In genomic region chr3:33440905-33441304, GRCm38 (mm10) we compare ENCODE assay signal across 22 mouse cellular contexts.
DNase-seq lines count a peak whose midpoint lies in the region; ATAC-seq and TF ChIP-seq lines count a peak whose summit lies in the region.
"Had no signal": no experiment of that assay in that cellular context is flagged by ENCODE, and none has a peak within 500 bp of the region (broad histone marks: within the 10 kb centered on the region; RNA-seq: fewer than 3 reads in every experiment).

No protein-coding gene starts in this region.

- no peaks in the 10 kb centered on the region for H3K27me3 ChIP-seq in hindbrain, embryonic 14.5 days (ENCODE audit: control insufficient read depth, insufficient read depth, low read length)
- H3K27me3 ChIP-seq in hindbrain, embryonic 12.5 days, result no peaks in the 10 kb centered on the region
- H3K27me3 ChIP-seq in midbrain, embryonic 11.5 days (ENCODE audit: control insufficient read depth, insufficient read depth, low read length), result no peaks in the 10 kb centered on the region
- no peaks in the 10 kb centered on the region for H3K27me3 ChIP-seq in midbrain, embryonic 13.5 days
- H3K27me3 ChIP-seq in forebrain, embryonic 15.5 days, result no peaks in the 10 kb centered on the region
- no peaks in the 10 kb centered on the region for H3K27me3 ChIP-seq in forebrain, postnatal 0 days (ENCODE audit: insufficient read depth, low read length)
- H3K27me3 ChIP-seq: embryonic facial prominence, embryonic 15.5 days; hindbrain, embryonic 15.5 days had no signal

- H3K27ac ChIP-seq in hindbrain, embryonic 14.5 days, result no peak overlapping the region
- H3K27ac ChIP-seq in hindbrain, embryonic 12.5 days, result no peak overlapping the region
- H3K27ac ChIP-seq in midbrain, embryonic 11.5 days (ENCODE audit: low read depth, low read length), result no peak overlapping the region
- no peak overlapping the region for H3K27ac ChIP-seq in midbrain, embryonic 13.5 days
- H3K27ac ChIP-seq in forebrain, embryonic 15.5 days (replicated peaks), result no peak overlapping the region
- no peak overlapping the region for H3K27ac ChIP-seq in forebrain, postnatal 0 days (ENCODE audit: low read depth, low read length)
- H3K27ac ChIP-seq: embryonic facial prominence, embryonic 15.5 days; heart, embryonic 10.5 days; hindbrain, embryonic 15.5 days had no signal

- no peak overlapping the region for H3K4me3 ChIP-seq in hindbrain, embryonic 14.5 days (replicated peaks; ENCODE audit: low read length)
- no peak overlapping the region for H3K4me3 ChIP-seq in hindbrain, embryonic 12.5 days
- no peak overlapping the region for H3K4me3 ChIP-seq in midbrain, embryonic 11.5 days (ENCODE audit: low read depth, low read length)
- H3K4me3 ChIP-seq in midbrain, embryonic 13.5 days (replicated peaks), result no peak overlapping the region
- no peak overlapping the region for H3K4me3 ChIP-seq in forebrain, embryonic 15.5 days
- no peak overlapping the region for H3K4me3 ChIP-seq in forebrain, postnatal 0 days (ENCODE audit: low read depth, low read length)
- H3K4me3 ChIP-seq: embryonic facial prominence, embryonic 15.5 days; erythroblast, embryonic 14.5 days; heart, embryonic 10.5 days; hindbrain, embryonic 15.5 days had no signal

- no peak overlapping the region for H3K9ac ChIP-seq in hindbrain, embryonic 14.5 days
- H3K9ac ChIP-seq in hindbrain, embryonic 12.5 days, result no peak overlapping the region
- no peak overlapping the region for H3K9ac ChIP-seq in midbrain, embryonic 11.5 days (ENCODE audit: low read length)
- H3K9ac ChIP-seq in midbrain, embryonic 13.5 days (replicated peaks), result no peak overlapping the region
- no peak overlapping the region for H3K9ac ChIP-seq in forebrain, embryonic 15.5 days (replicated peaks)
- no peak overlapping the region for H3K9ac ChIP-seq in forebrain, postnatal 0 days
- H3K9ac ChIP-seq: embryonic facial prominence, embryonic 15.5 days; hindbrain, embryonic 15.5 days had no signal

- no peaks in the 10 kb centered on the region for H3K4me1 ChIP-seq in hindbrain, embryonic 14.5 days (replicated peaks; ENCODE audit: control insufficient read depth, insufficient read depth, low read length)
- no peaks in the 10 kb centered on the region for H3K4me1 ChIP-seq in hindbrain, embryonic 12.5 days
- H3K4me1 ChIP-seq in midbrain, embryonic 11.5 days (ENCODE audit: control insufficient read depth, insufficient read depth, low read length), result peaks cover 3% of the 10 kb centered on the region
- peaks cover 7% of the 10 kb centered on the region; the same call in 1 of the 2 replicates for H3K4me1 ChIP-seq in midbrain, embryonic 13.5 days (replicated peaks)
- no peaks in the 10 kb centered on the region for H3K4me1 ChIP-seq in forebrain, embryonic 15.5 days
- no peaks in the 10 kb centered on the region for H3K4me1 ChIP-seq in forebrain, postnatal 0 days (ENCODE audit: insufficient read depth)
- H3K4me1 ChIP-seq: embryonic facial prominence, embryonic 15.5 days; heart, embryonic 10.5 days; hindbrain, embryonic 15.5 days had no signal

- DNase-seq in hindbrain, embryonic 14.5 days (ENCODE audit: low spot score), result no peak
- peak; percentile 70 for DNase-seq in midbrain, embryonic 11.5 days (ENCODE audit: low spot score, missing footprints)
- no peak for DNase-seq in forebrain, postnatal 0 days
- DNase-seq in right cerebral cortex, postnatal 10 days (ENCODE audit: low spot score in 2 of 2), result no peak
- DNase-seq in embryo, embryonic 11 days, result no peak
- DNase-seq: adrenal gland, adult 2 months; adrenal gland, postnatal 25 days; cerebellum, adult 18-20 months; cerebellum, adult 9-11 months; cerebellum, postnatal 36 days; gastrocnemius, postnatal 10 days; heart, adult 18-20 months; heart, postnatal 10 days; heart, postnatal 4 days had no signal

- no peak for TF ChIP-seq CTCF in forebrain, postnatal 0 days (IDR thresholded peaks at IDR 0.05; ENCODE audit: low read depth)

- 51% methylated on average over 2 of the region's 2 CpGs for WGBS in hindbrain, embryonic 14.5 days
- WGBS in hindbrain, embryonic 12.5 days, result 54% methylated on average over 2 of the region's 2 CpGs
- 52% methylated on average over 2 of the region's 2 CpGs for WGBS in midbrain, embryonic 11.5 days
- 51% methylated on average over 2 of the region's 2 CpGs for WGBS in midbrain, embryonic 13.5 days
- WGBS in forebrain, embryonic 15.5 days, result 49% methylated on average over 2 of the region's 2 CpGs
- 39% methylated on average over 2 of the region's 2 CpGs for whole genome bisulfite sequencing in forebrain, postnatal 0 days

- H3K4me2 ChIP-seq in hindbrain, embryonic 14.5 days (replicated peaks), result no peak overlapping the region
- no peak overlapping the region for H3K4me2 ChIP-seq in hindbrain, embryonic 12.5 days (replicated peaks)
- H3K4me2 ChIP-seq in midbrain, embryonic 11.5 days, result no peak overlapping the region
- H3K4me2 ChIP-seq in midbrain, embryonic 13.5 days (replicated peaks), result no peak overlapping the region
- no peak overlapping the region for H3K4me2 ChIP-seq in forebrain, embryonic 15.5 days (replicated peaks)
- no peak overlapping the region for H3K4me2 ChIP-seq in forebrain, postnatal 0 days (ENCODE audit: low read depth)
- H3K4me2 ChIP-seq: embryonic facial prominence, embryonic 15.5 days; hindbrain, embryonic 15.5 days had no signal

- 0 out of 2 replicates have a peak, but pooled peaks cover 7% of the 10 kb centered on the region for H3K9me3 ChIP-seq in hindbrain, embryonic 14.5 days (ENCODE audit: control insufficient read depth, low read length)
- H3K9me3 ChIP-seq in hindbrain, embryonic 12.5 days (replicated peaks), result no peaks in the 10 kb centered on the region
- no peaks in the 10 kb centered on the region for H3K9me3 ChIP-seq in midbrain, embryonic 11.5 days (ENCODE audit: control insufficient read depth, low read length)
- H3K9me3 ChIP-seq in midbrain, embryonic 13.5 days, result no peaks in the 10 kb centered on the region; the same call in 1 of the 2 replicates
- no peaks in the 10 kb centered on the region for H3K9me3 ChIP-seq in forebrain, embryonic 15.5 days
- H3K9me3 ChIP-seq in forebrain, postnatal 0 days (ENCODE audit: low read length), result no peaks in the 10 kb centered on the region
- H3K9me3 ChIP-seq: embryonic facial prominence, embryonic 15.5 days; heart, embryonic 10.5 days; hindbrain, embryonic 15.5 days had no signal

- ATAC-seq in hindbrain, embryonic 14.5 days (ENCODE audit: low FRiP score), result 0 out of 2 replicates have a peak, but pooled peaks have one; percentile 11
- no peak for ATAC-seq in hindbrain, embryonic 12.5 days (ENCODE audit: low FRiP score)
- ATAC-seq in midbrain, embryonic 11.5 days (ENCODE audit: low FRiP score), result 0 out of 2 replicates have a peak, but pooled peaks have one; percentile 27
- ATAC-seq in midbrain, embryonic 13.5 days, result no peak
- ATAC-seq in forebrain, embryonic 15.5 days (replicated peaks), result 0 out of 2 replicates have a peak, but pooled peaks have one; percentile 26
- 0 out of 2 replicates have a peak, but pooled peaks have one; percentile 38 for ATAC-seq in forebrain, postnatal 0 days
- ATAC-seq: inflammation-experienced regulatory T-cells, adult 6 months had no signal

- H3K36me3 ChIP-seq in hindbrain, embryonic 14.5 days (replicated peaks; ENCODE audit: control insufficient read depth, insufficient read depth), result no peaks in the 10 kb centered on the region
- no peaks in the 10 kb centered on the region for H3K36me3 ChIP-seq in hindbrain, embryonic 12.5 days
- H3K36me3 ChIP-seq in midbrain, embryonic 11.5 days (ENCODE audit: control insufficient read depth, insufficient read depth, low read length), result no peaks in the 10 kb centered on the region
- H3K36me3 ChIP-seq in midbrain, embryonic 13.5 days, result no peaks in the 10 kb centered on the region
- H3K36me3 ChIP-seq in forebrain, embryonic 15.5 days, result no peaks in the 10 kb centered on the region
- H3K36me3 ChIP-seq in forebrain, postnatal 0 days (ENCODE audit: insufficient read depth), result no peaks in the 10 kb centered on the region
- H3K36me3 ChIP-seq: embryonic facial prominence, embryonic 15.5 days; heart, embryonic 10.5 days; hindbrain, embryonic 15.5 days had no signal

Comparison
In these comparisons a context has a peak if more than half of its experiments do, and no peak if none do; other contexts are left out.
1. ATAC-seq: peak in hindbrain, embryonic 14.5 days (single experiment), midbrain, embryonic 11.5 days (single experiment), forebrain, embryonic 15.5 days (single experiment) and forebrain, postnatal 0 days (single experiment); none in hindbrain, embryonic 12.5 days (single experiment) and midbrain, embryonic 13.5 days (single experiment).